Mouse (Mus musculus): ENCODE results near the gene Elf2. TPM values are rescaled to one million over a fixed set of nuclear protein-coding genes. Genes with fewer than 3 reads are reported as not detected.

Gene Elf2
- polyA plus RNA-seq, 1 experiment from 2014 or later: 37.9 TPM

DNA sequence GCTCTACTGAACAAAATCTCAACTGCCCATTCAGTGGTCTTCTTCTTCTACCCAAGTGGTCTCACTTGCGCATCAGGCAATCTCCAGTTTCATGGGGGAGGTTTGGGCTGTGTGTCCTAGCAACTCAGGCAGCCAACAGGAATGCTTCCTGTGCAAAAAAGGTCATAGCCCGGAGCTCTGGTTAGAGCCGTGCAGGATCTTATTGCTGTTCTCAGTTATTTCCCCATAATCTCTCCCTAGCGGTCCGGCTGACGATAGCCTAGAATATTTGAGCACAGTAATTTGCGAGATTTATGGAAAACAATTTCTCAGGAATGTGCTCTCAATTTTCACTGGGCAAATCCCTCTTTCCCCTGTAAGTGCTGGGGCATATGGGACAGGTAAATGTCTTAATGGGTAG, 133.9 kb downstream of the Elf2 start:
- H3K27me3 ChIP-seq (replicated peaks; ENCODE audit: control insufficient read depth, insufficient read depth, low read length): no peaks in the 10 kb centered on the region
- H3K4me1 ChIP-seq (replicated peaks; ENCODE audit: control insufficient read depth, insufficient read depth, low read length): no peaks in the 10 kb centered on the region
- ATAC-seq (replicated peaks; ENCODE audit: low FRiP score) (no peak), DNase-seq (ENCODE audit: low spot score) (no peak)
- H3K9me3 ChIP-seq (ENCODE audit: control insufficient read depth, low read length): no peaks in the 10 kb centered on the region
- H3K9ac ChIP-seq (ENCODE audit: low read depth, low read length): no peak overlapping the region
- no peak overlapping the region for H3K4me2 ChIP-seq
- no peak overlapping the region for H3K4me3 ChIP-seq (ENCODE audit: low read depth, low read length)
- no peaks in the 10 kb centered on the region for H3K36me3 ChIP-seq (ENCODE audit: control insufficient read depth, insufficient read depth, low read length)
- 83% methylated on average over 7 of the region's 7 CpGs for WGBS
- H3K27ac ChIP-seq (ENCODE audit: low read depth, low read length): no peak overlapping the region

DNA sequence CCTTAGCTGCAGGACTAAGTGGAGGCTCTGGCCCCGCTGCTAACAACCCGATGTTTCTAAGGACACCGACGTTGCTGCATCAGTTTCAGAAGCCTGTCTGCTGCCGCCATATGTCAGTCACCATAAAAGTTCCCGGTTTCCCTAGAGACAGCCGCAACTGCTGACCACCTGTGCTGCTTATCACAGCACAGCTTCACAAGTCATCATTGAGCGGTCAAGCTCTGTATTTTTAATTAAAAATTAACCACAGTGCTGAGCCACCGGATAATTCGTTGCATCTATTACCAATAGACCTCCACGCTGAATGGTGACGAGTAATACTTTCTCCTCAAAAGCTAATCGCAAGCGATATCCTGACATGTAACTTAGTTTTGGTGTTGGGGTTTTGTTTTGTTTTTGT, 135.6 kb downstream of the Elf2 start:
- Histone ChIP-seq H3K4me2 (no peak overlapping the region), H3K27me3 (replicated peaks; ENCODE audit: control insufficient read depth, insufficient read depth, low read length) (no peaks in the 10 kb centered on the region), H3K9ac (ENCODE audit: low read depth, low read length) (no peak overlapping the region), H3K36me3 (ENCODE audit: control insufficient read depth, insufficient read depth, low read length) (no peaks in the 10 kb centered on the region), H3K27ac (ENCODE audit: low read depth, low read length) (no peak overlapping the region), H3K4me3 (ENCODE audit: low read depth, low read length) (no peak overlapping the region), H3K4me1 (replicated peaks; ENCODE audit: control insufficient read depth, insufficient read depth, low read length) (no peaks in the 10 kb centered on the region), H3K9me3 (ENCODE audit: control insufficient read depth, low read length) (no peaks in the 10 kb centered on the region)
- no peak for DNase-seq (ENCODE audit: low spot score)
- ATAC-seq (replicated peaks; ENCODE audit: low FRiP score): no peak
- WGBS: 93% methylated on average over 14 of the region's 14 CpGs

DNA sequence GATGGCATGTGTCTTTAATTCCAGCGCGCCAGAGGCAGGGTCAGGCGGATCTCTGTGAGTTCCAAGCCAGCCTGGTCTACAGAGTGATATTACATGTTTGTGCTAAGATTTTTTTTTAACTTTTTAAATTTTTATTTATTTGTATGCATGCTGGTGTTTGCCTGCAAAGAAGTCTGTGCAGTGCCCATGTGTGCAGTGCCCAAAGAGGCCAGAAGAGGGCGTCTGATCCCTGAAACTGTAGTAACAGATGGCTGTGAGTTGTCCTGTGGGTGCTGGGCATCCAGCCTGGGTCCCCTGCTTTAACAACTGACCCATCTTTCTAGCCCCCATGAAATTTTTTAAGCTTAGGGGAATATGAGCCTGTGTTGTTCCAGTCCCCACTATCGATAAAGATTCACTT, 136.0 kb downstream of the Elf2 start:
- H3K4me2 ChIP-seq: no peak overlapping the region

DNA sequence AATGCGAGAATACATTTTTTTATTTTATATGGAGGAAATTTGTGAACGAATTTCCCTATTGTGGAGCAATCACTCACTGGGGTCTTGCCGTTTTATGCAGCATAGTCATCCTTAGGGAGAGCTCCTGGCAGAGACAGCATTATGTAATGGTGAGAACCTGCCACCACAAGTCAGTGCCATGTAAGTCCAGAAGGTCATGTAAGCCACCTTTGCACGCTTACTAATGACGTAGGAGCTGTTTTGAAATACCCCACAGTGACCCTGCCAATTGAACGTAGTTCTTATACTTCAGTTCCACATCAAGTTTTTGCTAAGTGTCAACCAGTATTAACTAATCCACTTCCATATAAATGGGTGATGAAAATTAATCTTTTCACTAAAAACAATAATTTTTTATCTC, 136.6 kb downstream of the Elf2 start:
- 87% methylated on average over 6 of the region's 6 CpGs for WGBS
- Histone ChIP-seq H3K36me3 (ENCODE audit: control insufficient read depth, insufficient read depth, low read length) (no peaks in the 10 kb centered on the region), H3K4me2 (no peak overlapping the region), H3K9me3 (ENCODE audit: control insufficient read depth, low read length) (no peaks in the 10 kb centered on the region), H3K4me3 (ENCODE audit: low read depth, low read length) (no peak overlapping the region), H3K9ac (ENCODE audit: low read depth, low read length) (no peak overlapping the region), H3K27me3 (replicated peaks; ENCODE audit: control insufficient read depth, insufficient read depth, low read length) (no peaks in the 10 kb centered on the region), H3K4me1 (replicated peaks; ENCODE audit: control insufficient read depth, insufficient read depth, low read length) (no peaks in the 10 kb centered on the region), H3K27ac (ENCODE audit: low read depth, low read length) (no peak overlapping the region)
- no peak for ATAC-seq (replicated peaks; ENCODE audit: low FRiP score)
- no peak for DNase-seq (ENCODE audit: low spot score)

More for the DNA sequence above, 136.0 kb downstream of the Elf2 start:
- H3K4me3 ChIP-seq (ENCODE audit: low read depth, low read length): no peak overlapping the region
- H3K4me1 ChIP-seq (replicated peaks; ENCODE audit: control insufficient read depth, insufficient read depth, low read length): no peaks in the 10 kb centered on the region
- H3K9me3 ChIP-seq (ENCODE audit: control insufficient read depth, low read length): no peaks in the 10 kb centered on the region
- H3K36me3 ChIP-seq (ENCODE audit: control insufficient read depth, insufficient read depth, low read length): no peaks in the 10 kb centered on the region
- no peak for ATAC-seq (replicated peaks; ENCODE audit: low FRiP score)
- H3K27ac ChIP-seq (ENCODE audit: low read depth, low read length): no peak overlapping the region
- 84% methylated on average over 5 of the region's 5 CpGs for WGBS
- H3K27me3 ChIP-seq (replicated peaks; ENCODE audit: control insufficient read depth, insufficient read depth, low read length): no peaks in the 10 kb centered on the region
- no peak for DNase-seq (ENCODE audit: low spot score)
- no peak overlapping the region for H3K9ac ChIP-seq (ENCODE audit: low read depth, low read length)

Small RNAs within 50 kb of the gene (microRNA-seq; reads per million reads assigned to microRNA genes)
- gene Gm24282 (ENCODE audit: borderline number of aligned reads): not detected

Other genes starting within 250 kb of the Elf2 start
- 29.0 and 30.7 TPM in 2 replicates for gene Noct, start 116.2 kb downstream of the Elf2 start, polyA plus RNA-seq (2014; fragmentation: Nextera tagmentation; extraction: Ambion mirVana)
- 4.6 and 5.2 TPM in 2 replicates for gene Mgarp, start 56.1 kb upstream of the Elf2 start, polyA plus RNA-seq (2014; fragmentation: Nextera tagmentation; extraction: Ambion mirVana)
- 692 and 701 TPM in 2 replicates for gene Ndufc1, start 68.3 kb upstream of the Elf2 start, polyA plus RNA-seq (2014; fragmentation: Nextera tagmentation; extraction: Ambion mirVana)
- 48.4 and 50.6 TPM in 2 replicates for gene Naa15, start 74.5 kb upstream of the Elf2 start, polyA plus RNA-seq (2014; fragmentation: Nextera tagmentation; extraction: Ambion mirVana)
- 9.4 and 10.1 TPM in 2 replicates for gene Rab33b, start 143.3 kb upstream of the Elf2 start, polyA plus RNA-seq (2014; fragmentation: Nextera tagmentation; extraction: Ambion mirVana)
- gene Setd7, start 220.2 kb upstream of the Elf2 start, polyA plus RNA-seq (2014; fragmentation: Nextera tagmentation; extraction: Ambion mirVana): 2.3 and 2.4 TPM in 2 replicates